Mouse (Mus musculus) frontal cortex, adult 2 months (tissue): ENCODE data around the gene Srp72. TPM values are rescaled to one million over a fixed set of nuclear protein-coding genes. Genes with fewer than 3 reads are reported as not detected.
A peak's percentile ranks its signal among the peaks of the same experiment; 100 is the strongest.

Source experiments
- DNase-seq, 2 experiments: peaks; one replicate each; pipeline ENCODE4 v3.0.0; 2022; ENCODE audit warnings: low spot score in 1 of 2; ENCODE audit errors: extremely low spot score in 1 of 2
- polyA plus RNA-seq: library from polyadenylated mRNA; depleted of rRNA; stranded (reverse); fragments of >200 nt; gene quantifications from 2 replicates; pipeline ENCODE4 v1.2.3, GENCODE M21; 2012; rRNA removed

Srp72 gene
- polyA plus RNA-seq: 64.9 and 66.3 TPM in 2 replicates

DNA sequence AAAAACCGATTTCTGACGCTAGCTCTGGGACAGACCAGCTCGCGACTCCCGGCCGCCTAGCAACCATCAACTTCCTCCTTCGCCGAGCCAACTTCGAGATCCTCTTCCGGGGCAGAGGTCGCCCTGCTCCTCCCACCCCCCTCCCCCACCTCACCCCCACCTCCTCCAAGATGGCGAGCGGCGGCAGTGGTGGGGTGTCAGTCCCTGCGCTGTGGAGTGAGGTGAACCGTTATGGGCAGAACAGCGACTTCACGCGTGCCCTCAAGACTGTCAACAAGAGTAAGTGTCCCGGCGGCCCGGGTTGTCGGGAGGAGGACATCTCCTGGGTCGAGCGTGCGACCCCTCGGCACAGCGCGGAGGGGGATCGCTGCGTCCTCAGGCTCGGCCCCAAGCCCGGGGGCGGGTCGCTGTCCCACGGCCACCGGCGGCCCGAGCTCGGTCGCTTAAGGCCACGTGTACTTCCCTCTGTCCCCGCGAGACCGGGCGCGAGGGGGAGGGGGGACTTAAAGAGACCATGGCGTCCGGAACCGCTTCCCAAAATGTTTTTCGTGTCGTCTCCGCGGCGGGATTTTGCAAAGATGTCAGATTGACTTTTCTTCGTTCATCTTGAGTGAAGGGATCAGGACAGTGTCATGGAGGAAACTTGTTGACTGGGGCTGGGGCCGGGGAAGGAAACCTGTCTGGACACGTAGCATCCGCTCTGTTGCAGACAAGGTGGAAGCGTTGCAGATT, at the start of gene Srp72:
TSS of gene Srp72 (plus strand) at position 130 of the 732 bp plus-strand sequence.
- DNase-seq: peak; percentile 53 to 84

DNA sequence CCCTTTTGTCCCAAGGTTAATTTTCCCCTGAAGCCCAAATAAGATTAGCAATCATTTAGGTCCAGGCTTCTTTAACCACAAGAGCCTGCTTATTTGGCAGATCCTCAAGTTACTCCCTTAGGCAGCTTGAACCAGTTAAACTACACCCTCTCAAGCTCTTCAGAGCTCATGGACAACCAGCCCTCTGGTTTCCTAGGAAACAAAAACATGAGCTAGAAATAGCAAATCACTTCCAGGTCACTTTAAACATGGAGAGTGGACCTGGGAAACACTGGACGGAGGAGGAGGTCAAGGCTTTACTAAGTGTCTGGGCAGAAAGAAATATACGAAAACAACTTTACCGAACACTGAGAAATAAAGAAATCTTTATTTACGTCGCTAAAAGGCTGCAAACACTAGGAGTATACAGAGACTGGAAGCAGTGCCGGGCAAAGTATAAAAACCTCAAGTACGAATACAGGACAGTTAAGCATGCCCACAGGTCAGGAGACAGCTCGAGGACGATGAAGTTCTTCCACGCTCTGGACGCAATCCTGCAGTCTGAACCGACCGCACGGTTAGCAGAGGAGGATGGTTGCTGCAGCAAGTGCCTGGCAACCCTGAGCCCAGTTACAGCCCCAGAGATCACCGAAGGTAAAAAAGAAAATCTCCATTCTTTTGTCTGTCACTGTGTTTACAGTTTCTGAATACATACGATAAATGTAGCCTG, 46.2 kb upstream of the Srp72 start:
- peak in 1 of 2 experiments; percentile 53 for DNase-seq

- no peak for DNase-seq
Observed at GRCm38 (mm10) chr5:76929180-76929877, 45.2 kb upstream of the Srp72 start.

- no peak for DNase-seq
Observed at GRCm38 (mm10) chr5:76939717-76940116, 34.8 kb upstream of the Srp72 start.

- no peak for DNase-seq
Observed at GRCm38 (mm10) chr5:76941975-76942374, 32.5 kb upstream of the Srp72 start.

DNA sequence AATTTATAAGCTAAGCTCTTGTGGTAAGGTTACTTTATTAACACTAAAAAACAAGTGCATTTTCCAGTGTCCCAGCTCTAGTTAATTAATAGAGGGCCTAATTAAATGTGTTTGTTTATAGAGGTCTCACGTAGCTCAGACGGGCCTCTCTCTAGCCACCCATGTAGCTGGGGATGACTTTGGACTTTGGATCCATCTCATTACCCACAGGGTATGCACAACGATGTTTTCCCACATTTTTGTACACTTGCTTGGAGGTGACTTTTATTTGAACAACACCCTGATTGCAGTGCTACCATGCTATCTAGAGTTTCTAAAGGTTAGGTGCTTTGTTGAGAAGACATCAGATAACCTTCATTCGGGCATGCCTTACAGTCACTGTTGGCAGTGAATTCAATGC, 32.0 kb upstream of the Srp72 start:
- no peak for DNase-seq

- DNase-seq: no peak
Observed at GRCm38 (mm10) chr5:76944965-76945677, 29.4 kb upstream of the Srp72 start.

- no peak for DNase-seq
Observed at GRCm38 (mm10) chr5:76945678-76946033, 28.8 kb upstream of the Srp72 start.

DNA sequence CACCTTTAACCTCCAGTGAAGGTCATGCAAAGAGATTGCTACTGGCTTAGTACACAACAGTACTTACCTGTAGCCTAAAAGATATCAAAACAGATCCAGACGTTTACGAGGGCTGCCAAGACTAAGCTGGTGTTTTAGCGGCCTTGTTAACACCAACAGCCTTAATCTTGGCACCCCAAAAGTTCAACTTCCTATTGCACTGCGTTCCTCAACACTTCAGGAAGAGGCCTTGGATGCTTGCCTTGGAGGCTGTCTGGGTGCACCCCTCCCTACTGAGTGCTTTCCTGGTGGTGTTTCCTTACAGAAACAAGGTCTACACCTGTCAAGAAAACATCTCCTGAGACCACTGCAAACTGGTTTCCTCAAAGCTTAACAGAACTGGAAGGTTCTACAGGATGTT, 27.3 kb upstream of the Srp72 start:
- no peak for DNase-seq

GRCm38 (mm10) chr5:76947758-76948157, 26.7 kb upstream of the Srp72 start:
- no peak for DNase-seq

DNA sequence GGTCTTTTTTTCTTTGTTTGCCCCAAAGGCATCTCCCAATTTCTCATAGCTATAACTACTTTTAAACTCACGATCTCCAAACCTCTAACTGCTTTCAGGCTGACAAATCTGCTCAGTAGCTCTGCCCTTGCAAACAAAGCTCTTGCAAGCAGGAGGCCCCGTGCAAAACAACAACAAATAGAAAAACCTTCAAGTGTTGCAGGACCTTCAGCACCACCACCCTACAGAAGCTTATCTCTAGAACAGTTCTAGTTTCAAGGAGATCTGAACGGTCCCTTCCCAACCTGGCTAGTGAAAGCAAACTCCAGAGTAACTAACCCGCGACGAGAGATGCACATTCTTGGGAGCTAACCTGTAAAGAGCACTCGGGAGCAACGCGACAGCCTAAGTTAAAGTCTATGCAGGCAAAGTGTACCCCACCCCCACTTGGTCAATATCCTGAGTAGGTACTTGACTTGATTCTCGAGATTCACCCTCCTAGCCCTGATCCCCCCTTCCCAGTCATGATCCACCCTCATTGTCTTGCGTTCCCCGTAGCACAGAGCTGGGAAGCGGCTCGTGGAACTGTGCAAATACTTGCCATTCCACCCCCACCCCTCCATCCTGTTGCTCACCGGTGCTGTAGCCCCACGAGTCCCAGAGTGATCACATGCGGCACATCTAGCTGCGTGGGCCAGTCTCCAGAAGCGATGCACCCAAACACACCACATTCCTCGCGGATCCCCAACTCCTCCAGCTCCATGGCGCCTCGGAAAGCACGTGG, 24.0 kb upstream of the Srp72 start:
- DNase-seq: no peak

DNA sequence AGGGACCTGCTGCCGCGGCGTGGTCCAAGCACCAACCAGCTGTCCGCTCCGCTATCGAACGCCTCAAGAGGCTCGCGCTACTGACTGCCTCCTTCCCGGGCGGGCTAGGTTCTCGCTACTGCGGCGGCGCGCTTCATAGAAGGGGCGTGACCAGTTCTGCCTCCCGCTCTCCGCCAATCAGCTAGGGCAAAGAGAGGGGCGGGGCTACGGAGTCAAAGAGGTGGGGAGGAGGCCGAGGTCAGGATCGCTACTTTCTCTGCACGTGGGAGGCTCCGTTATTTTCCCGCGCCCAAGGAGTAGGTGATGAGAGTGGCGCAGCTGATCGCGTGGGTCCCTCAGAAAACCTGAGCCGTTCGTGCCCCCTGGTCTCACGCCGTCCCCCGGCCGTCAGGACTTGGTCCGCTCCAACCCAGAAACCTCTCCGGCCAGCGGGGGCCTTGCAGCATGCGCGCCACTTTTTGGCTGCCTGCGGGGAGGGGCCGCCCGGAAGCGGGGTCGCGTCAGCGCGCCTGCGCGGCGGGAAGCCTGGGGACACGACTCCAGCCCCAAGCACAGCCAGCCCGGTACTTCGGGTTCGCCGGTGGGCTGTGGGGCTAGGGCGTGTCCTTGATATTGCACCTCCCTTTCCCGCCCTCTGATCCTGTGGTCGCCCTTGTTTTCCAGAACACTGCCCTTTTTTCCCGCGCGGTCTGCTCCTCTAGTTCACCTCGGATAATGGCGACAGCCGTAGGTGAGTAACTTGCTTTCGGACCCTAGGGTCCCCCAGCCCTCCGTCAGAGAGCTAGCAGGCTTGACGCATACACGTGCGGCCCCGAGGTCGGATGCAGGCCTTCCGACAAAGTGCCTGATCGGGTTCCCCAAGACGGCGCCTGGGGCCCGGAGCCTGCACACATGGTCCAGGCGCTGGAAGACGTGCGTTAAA, 23.1 kb upstream of the Srp72 start, which contains the start of the genes Paics and Ppat:
TSS of gene Paics (plus strand) at position 202 of the 922 bp plus-strand sequence.
TSS of gene Ppat (minus strand) at position 473 of the 922 bp plus-strand sequence.
- peak; percentile 95 to 97 for DNase-seq

DNA sequence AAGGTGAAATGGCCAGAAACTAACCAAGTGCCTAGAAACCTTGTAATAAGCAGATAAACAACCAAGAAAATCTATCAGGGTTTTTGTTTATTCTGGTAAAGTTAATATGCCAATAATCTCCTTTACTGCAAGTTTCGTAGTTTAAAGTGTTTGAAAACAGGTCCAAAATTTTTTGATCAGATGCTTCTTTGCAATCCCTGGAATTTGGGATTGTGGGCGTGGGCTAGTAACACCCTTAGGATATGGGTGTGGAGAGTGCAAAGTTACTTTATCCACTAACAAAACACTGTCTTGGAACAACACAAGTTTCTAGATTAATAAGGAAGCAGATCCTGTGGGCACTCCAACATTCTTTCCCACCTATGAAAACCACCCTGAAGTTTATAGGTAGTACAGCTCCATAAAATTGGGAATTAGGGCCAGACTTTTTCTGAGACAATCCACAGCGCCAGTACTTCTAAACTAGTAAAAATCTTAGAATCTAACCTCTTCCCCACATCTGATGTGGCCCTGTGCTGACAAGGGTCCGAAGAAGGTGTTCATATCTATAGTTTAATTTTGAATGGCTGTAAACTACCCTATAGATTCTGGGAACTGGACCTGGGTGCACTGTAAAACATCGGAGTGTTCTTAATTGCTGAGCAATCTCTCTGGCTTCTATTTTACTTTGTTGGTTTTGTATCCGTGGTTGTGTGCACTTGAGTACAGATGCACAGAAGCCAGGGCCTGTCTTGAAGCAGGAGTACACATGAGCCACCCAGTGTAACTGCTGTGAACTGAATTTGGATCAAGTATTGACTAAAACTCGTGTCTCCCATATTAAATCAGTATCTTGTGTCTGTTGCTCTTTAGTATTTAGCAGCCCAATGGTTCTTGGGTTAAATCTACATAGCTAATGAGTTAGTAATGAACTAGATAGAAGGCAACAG, 22.1 kb upstream of the Srp72 start:
- no peak for DNase-seq

GRCm38 (mm10) chr5:76953794-76954193, 20.7 kb upstream of the Srp72 start:
- DNase-seq: no peak

DNA sequence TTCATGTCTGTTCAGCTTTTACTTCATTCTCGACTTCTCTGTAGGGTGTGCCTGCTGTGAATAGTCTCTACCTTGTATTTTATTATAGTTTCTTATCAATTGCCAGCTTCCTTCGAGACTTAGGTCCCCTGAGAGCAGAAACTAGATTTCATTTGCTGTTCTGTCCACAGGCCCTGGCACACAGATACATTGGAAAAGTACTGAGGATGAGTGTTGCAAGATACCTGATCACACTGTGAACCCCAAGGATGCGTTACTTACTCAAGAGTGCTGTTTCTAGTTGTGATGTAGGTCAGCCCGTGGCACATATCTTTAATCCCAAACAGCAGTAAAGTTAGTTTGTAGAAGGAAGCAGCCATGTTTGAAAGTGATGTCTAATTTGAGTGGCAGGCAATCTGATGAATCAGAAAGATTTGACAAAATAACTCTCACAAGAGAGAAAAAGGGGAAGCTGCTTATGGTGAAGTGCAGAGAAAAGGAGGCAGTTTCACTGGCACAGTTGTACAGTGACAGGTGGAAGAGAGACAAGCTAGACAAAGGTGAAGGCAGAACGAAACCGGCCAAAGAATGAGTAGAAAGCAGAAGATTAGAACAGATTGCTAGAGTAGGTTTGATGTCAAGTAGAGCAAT, 20.1 kb upstream of the Srp72 start:
- DNase-seq: no peak

DNA sequence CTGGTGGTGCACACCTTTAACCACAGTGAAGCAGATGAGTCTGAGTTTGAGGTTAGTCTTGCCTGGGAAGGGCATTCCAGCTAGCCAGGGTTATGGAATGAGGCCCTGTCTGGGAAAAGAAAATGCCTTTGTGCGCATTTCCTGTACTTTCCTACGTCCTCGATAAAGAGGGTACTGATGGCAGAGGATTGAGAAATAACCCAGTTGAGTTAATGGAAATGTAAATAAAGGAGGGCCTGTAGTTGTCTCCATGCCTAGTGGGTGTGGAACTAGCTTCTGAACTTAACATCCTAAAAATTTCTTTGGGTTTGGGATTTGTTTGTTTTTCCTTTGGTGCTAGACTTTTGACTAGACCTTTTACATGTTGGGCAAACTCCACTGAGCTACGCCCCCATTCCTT, 19.0 kb upstream of the Srp72 start:
- DNase-seq: no peak

DNA sequence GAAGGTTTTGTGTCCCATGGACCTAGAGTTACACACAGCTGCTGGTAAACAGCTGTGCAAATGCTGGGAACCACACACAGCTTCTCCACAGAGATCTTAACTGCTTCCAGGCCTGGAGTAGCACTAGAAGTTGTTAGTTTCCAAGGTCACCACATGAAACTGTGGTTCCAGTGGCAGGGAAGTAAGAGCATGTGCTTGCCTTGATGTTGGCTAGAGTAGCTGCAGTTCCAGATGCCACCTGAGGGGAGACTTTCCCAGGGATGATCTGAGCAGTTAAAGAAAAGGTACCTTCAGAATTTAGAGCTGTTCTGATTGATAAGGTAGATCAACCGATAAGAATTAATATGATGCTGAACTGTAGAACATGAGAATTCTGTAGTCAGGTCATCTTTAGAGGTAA, 16.5 kb upstream of the Srp72 start:
- no peak for DNase-seq
